Mouse (Mus musculus): ENCODE measurements at regions not wholly inside any gene's neighbourhood (a gene's known extent, or its start where the extent isn't known, plus 50 kb on each side); places are given as distances from the start of the nearest gene placed in this dataset.

DNA sequence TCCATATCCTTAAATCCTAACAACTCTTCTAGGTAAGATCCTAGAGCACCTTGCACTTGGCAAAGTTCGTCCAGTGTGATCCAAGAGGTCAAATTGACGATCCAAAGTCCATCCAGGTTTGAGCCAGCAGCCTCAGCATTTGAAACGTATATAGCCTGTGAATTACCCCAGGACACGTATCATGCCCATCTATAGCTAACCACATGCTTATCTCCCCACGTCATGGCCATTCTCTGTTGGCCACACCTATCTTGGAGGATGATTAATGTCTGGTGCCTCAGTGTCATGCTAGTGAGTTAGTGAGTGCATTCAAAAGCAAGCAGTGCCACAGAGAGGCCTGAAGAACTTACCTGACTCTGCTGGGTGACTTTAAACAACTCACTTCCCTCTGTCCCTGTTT, 1521.9 kb upstream of the Gm6569 start:
- no peak for DNase-seq (ENCODE audit: low spot score in 2 of 2)

DNA sequence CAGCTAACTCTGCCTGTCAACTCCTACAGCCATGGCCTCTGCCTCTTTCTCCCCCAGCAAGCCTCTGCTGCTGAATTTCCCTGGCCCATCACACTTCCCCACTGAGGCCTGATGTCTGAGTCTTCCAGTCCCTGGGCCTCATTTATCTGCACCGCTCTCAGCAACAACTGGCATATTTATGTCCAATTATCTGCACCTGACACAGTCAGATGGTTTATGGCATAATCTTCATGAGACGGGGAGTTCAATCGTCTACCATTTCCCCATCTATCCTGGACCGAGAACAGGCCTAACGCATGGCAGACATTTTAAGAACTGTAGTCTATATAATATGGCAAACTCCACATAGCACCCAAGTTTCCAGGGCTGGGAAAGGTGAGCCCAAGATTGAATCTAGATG, 1512.8 kb upstream of the Gm6569 start:
- DNase-seq (ENCODE audit: low spot score in 2 of 2): no peak

- no peak for DNase-seq (ENCODE audit: low spot score in 2 of 2)
These were observed 1512.2 kb upstream of the Gm6569 start for GRCm38 (mm10) chr15:72322127-72322526.

GRCm38 (mm10) chr15:72323158-72323557, 1511.2 kb upstream of the Gm6569 start:
- DNase-seq (ENCODE audit: low spot score in 2 of 2): no peak

DNA sequence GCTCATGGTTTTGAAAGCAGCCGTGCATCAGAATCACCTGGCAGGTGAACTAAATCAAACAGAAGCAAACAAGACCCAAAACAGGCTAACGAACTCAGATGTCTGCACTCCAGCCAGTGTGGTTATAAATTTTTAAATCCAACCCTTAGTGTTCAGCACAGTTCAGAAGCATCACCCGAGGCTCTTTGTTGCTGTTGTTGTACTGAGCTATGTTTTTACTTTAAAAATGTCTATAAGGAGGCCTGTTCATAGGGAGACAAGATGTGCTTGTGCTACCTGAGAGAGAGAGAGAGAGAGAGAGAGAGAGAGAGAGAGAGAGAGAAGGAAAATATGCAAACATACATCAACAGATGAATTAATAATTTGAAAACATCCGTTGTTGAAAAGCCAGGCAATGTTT, 1503.1 kb upstream of the Gm6569 start:
- no peak for DNase-seq (ENCODE audit: low spot score in 2 of 2)

- no peak for DNase-seq (ENCODE audit: low spot score in 2 of 2)
These were observed 1499.9 kb upstream of the Gm6569 start for GRCm38 (mm10) chr15:72334497-72334896.

DNA sequence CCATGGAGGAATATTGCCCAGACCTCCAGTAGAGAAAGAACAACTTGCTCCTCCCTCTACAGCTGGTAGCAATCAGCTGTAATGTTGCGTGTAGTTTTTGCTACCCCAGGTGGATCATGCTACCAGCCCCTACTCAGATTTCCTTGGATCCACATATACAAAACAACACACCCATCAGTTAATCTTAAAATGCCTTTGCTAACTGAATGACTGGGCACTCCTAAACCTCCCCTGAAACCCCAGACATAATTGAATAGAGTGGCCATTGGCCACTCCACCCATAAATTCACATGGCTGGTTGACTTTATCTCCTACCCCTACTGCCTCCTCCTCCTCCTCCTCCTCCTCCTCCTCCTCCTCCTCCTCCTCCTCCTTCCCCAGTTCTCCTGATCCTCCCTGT, 1494.7 kb upstream of the Gm6569 start:
- no peak for DNase-seq (ENCODE audit: low spot score in 2 of 2)

- DNase-seq (ENCODE audit: low spot score in 2 of 2): no peak
These were observed 1492.4 kb upstream of the Gm6569 start for GRCm38 (mm10) chr15:72341991-72342390.

- DNase-seq (ENCODE audit: low spot score in 2 of 2): no peak
These were observed 1491.9 kb upstream of the Gm6569 start for GRCm38 (mm10) chr15:72342504-72342903.

DNA sequence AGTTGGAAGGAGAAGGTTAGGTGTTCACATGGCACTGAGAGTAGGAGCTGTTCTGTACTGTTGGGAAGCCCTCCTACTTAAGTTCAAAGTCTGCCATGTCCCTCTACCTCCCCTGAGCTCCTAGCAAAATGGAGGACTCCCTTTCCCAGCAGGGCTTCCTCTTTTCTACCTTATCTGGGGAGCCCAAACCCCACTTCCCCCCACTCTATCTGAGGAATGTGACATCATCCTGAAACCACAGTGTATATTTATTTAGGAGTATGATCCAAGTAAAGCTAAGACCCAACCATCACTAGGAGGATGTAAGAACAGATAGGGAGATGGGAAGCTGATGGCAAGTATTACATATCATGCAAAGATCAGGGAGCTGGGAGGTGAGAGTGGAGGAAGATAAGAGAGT, 1490.6 kb upstream of the Gm6569 start:
- DNase-seq (ENCODE audit: low spot score in 2 of 2): no peak

DNA sequence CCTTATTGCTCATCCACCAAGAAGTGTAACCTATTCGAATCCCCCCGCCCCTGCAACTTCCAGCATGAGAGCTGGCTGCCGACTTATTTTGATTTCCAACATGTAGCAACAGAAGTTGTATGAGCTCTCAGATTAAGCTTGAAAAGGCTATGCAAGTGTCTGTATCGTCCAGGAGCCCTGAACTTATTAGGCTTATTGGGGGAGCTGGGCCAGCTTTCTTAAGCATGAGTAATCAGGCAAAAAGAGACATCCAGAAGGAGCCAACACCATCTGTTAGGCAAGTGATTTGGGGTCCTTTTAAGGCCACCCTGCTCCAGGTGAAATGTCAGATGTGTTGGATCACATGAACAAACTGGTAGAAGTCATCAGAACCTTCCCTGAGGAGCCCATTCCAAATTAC, 1481.0 kb upstream of the Gm6569 start:
- DNase-seq (ENCODE audit: low spot score in 2 of 2): no peak

DNA sequence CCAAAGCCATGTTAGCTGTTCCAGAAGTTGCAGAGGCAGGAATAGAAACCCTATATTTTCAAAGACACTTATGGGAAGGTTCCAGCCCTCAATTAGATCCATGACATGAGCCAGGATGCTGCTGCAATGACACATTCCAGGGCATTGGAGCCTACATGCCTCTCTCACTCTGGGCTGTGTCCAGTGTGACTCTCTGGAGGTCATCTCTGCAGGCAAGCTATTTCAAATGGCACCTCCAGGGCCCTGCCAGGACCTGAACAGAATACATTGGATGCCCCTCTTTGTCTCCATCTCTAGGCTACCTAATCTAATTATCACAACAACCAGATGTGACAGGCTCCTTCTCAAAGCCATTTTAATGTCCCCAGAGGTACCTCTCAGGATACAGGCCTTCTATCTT, 1478.7 kb upstream of the Gm6569 start:
- no peak for DNase-seq (ENCODE audit: low spot score in 2 of 2)

GRCm38 (mm10) chr15:72359636-72360035, 1474.7 kb upstream of the Gm6569 start:
- no peak for DNase-seq (ENCODE audit: low spot score in 2 of 2)

DNA sequence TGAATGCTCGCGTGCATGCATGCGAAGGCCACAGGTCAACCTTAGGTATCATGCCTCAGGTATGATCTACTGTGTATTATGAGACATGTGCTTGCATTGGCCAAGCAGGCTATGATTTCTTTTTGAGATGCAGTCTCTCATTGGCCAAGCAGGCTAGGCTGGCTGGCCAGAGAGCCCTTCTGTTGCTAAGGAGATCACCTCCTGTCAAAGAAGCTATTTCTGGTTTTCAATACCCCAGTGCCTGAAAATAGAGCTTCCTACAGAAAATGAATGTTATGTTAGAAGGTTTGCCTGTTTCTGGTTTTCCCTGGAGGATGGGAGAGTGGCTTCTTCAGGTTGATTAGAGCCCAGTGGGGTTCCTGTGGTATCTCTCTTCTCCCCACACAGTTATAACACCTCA, 1474.3 kb upstream of the Gm6569 start:
- DNase-seq (ENCODE audit: low spot score in 2 of 2): no peak

DNA sequence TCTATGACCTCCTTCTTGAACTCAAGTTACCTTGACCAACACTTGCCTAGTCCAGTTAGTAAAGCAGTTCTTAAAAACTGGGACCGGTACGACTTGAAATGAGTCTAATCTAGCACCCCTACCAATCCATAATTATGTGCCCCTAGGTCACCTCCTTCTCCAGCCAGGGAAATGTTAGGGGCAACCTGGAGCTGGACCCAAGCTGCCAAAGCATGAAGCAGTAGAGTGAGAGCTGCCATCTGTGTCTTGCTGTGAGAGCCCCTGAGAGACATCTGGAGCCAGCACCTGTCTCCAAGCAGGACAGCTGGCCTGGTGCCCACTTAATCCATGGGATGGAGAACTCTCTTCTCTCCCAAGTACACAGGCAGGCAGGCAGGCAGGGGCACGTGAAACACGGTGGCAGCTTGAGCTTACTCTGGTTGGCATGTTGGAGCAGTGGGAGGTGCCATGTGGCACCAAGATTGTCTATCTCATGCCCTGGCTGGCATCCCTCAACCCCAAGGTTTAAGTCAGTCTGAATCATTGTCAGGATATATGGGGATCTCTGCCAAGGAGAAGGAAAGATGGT, 1473.8 kb upstream of the Gm6569 start:
- DNase-seq (ENCODE audit: low spot score in 2 of 2): no peak

GRCm38 (mm10) chr15:72373041-72373440, 1461.3 kb upstream of the Gm6569 start:
- no peak for DNase-seq (ENCODE audit: low spot score in 2 of 2)

- no peak for DNase-seq (ENCODE audit: low spot score in 2 of 2)
These were observed 1457.2 kb upstream of the Gm6569 start for GRCm38 (mm10) chr15:72377201-72377600.

DNA sequence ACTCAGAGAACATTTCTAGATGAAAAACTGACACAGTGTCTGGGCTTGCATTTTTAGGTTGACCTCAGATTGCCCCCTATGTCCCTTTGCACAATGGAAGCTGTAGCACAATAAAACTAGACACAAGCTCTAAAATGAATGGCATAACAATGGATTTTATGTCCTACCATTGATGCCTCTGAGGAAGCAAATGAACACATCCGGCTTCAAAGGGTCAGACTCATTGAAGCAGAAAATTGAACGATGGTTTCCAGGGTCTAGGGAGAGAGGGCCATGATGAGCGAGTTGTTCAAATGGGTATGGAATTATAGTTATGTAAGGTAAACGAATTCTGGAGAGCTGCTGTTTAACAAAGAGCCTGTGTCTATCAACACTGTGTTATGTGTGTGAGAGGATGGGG, 1455.1 kb upstream of the Gm6569 start:
- DNase-seq (ENCODE audit: low spot score in 2 of 2): no peak

DNA sequence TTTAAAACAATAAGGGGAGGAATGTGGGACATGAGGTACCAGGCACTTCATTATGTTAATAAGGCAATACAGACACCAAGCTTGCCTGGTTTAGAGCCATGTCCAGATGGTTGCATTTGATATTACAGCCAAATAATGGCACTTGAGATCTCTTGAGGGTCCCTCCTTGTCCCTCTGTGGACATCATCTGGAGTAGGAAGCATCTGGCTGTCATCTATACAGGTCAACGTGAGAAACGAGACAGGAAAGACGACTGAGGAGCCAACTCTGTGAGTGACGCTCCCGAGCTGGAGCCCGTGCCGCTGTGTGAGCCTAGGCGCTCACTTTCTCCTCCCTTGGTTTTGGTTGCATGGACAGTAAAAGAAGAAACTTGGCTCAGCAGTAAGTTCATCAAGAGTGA, 1453.2 kb upstream of the Gm6569 start:
- DNase-seq (ENCODE audit: low spot score in 2 of 2): no peak

- DNase-seq (ENCODE audit: low spot score in 2 of 2): no peak
These were observed 1452.6 kb upstream of the Gm6569 start for GRCm38 (mm10) chr15:72381744-72382143.

DNA sequence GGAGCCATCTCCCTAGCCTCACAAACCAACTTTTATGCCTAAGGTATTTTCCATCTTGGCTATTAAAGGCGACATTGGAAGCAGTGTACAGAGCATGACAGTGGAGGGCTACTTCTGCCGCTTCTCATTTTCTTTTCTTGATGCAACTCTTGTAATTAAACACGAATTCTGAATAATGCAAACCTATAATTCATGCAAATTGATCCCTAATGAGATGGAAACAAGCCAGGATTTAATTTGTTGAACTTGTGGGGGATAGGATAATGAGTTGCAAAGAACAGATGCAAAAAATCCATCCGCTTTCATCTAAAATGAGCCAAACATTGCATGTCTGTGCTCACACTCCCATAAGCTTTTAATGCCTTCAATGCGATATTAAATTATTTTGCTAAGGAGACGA, 1451.8 kb upstream of the Gm6569 start:
- DNase-seq (ENCODE audit: low spot score in 2 of 2): no peak

DNA sequence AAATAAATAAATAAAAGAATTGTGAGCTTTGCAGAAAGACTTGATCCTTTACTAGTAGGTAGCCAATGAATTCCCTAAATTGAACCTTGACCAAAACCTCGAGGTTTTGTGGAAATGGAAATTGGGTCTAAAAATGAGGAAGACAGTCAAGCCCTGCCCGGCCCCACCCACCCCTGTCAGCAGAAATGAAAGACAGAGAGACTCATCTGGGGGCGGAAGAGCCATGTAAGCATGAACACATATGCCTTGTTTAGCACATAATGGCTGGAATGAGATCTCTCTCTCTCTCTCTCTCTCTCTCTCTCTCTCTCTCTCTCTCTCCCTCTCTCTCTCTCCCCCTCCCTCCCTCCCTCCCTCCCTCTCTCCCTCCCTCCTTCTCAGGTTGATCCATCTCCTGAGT, 1451.3 kb upstream of the Gm6569 start:
- no peak for DNase-seq (ENCODE audit: low spot score in 2 of 2)

GRCm38 (mm10) chr15:72383470-72383869, 1450.9 kb upstream of the Gm6569 start:
- no peak for DNase-seq (ENCODE audit: low spot score in 2 of 2)

DNA sequence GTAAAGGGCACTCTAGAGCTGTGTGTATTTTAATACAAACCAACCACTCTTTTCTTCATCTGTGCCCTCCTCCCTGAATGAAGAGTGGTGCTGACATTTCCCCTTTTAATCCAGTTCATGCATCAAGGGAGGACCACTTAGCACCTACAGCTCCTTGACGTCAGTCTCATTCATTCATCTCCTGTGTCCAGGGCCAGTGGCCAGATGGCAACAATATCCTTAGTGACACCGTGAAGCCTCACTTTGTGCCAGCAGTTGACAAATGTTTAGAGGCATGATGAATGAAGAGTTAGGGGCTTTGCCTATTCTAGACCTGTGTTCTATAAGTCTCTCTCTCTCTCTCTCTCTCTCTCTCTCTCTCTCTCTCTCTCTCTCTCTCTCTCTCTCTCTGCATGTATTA, 1441.1 kb upstream of the Gm6569 start:
- no peak for DNase-seq (ENCODE audit: low spot score in 2 of 2)

Measured in adrenal gland, postnatal 4 days (tissue).